Mouse (Mus musculus) CH12.LX (cell line): ENCODE measurements around the gene Ckap4. TPM values are rescaled to one million over a fixed set of nuclear protein-coding genes. Genes with fewer than 3 reads are reported as not detected.

Source experiments
- DNase-seq: peaks from one replicate; pipeline ENCODE4 v3.0.0-alpha.2; 2013; ENCODE audit errors: extremely low read depth
- H3K27ac ChIP-seq: 2 replicates; pipeline ENCODE4 v1.5.1; 2012; ENCODE audit warnings: low read depth, mild to moderate bottlenecking, control low read depth, moderate library complexity; ENCODE audit not compliant: insufficient read depth
- H3K27me3 ChIP-seq: replicated peaks from 2 replicates; pipeline ENCODE3; 2012; ENCODE audit warnings: inconsistent platforms
- H3K36me3 ChIP-seq, 2 experiments: replicated peaks in 1 of 2; 2 replicates each; pipeline versions ENCODE3 to v1.6.1; 2012; ENCODE audit warnings: inconsistent platforms in 1 of 2, low read length in 1 of 2, mild to moderate bottlenecking in 1 of 2, mixed read lengths in 1 of 2, moderate library complexity in 1 of 2; ENCODE audit not compliant: control insufficient read depth in 1 of 2, insufficient read depth in 1 of 2
- H3K4me1 ChIP-seq, 2 experiments: 2 replicates each; pipeline ENCODE4 v1.6.1; 2012; ENCODE audit warnings: inconsistent platforms in 1 of 2, moderate library complexity in 1 of 2; ENCODE audit not compliant: insufficient read depth in 2 of 2, control insufficient read depth in 1 of 2
- H3K4me2 ChIP-seq: 2 replicates; pipeline ENCODE4 v1.6.1; 2012; ENCODE audit warnings: low read depth, mild to moderate bottlenecking, control low read depth; ENCODE audit not compliant: poor library complexity, insufficient read depth, severe bottlenecking
- H3K4me3 ChIP-seq, 3 experiments: fragments of 150-350 bp in 1 of 3; sonication (generic) in 1 of 3; replicated peaks in 1 of 3; 2 replicates each; pipeline versions ENCODE3 to v1.5.1; 2011 to 2012; ENCODE audit warnings: low read depth in 2 of 3, low read length in 2 of 3, mild to moderate bottlenecking in 2 of 3, moderate library complexity in 2 of 3, control low read depth in 1 of 3, improper control_type of control experiment in 1 of 3, inconsistent platforms in 1 of 3, mixed read lengths in 1 of 3; ENCODE audit not compliant: poor library complexity in 1 of 3
- H3K79me2 ChIP-seq: replicated peaks from 2 replicates; pipeline ENCODE4 v1.6.1; 2012; ENCODE audit warnings: mild to moderate bottlenecking, moderate library complexity; ENCODE audit not compliant: control insufficient read depth, poor library complexity, insufficient read depth, severe bottlenecking; ENCODE audit errors: extremely low read depth
- H3K9ac ChIP-seq: 2 replicates; pipeline ENCODE4 v1.6.1; 2012; ENCODE audit warnings: low read depth, mild to moderate bottlenecking, control low read depth, moderate library complexity; ENCODE audit not compliant: insufficient read depth
- H3K9me3 ChIP-seq: replicated peaks from 2 replicates; pipeline ENCODE3; 2012; ENCODE audit warnings: low read length, inconsistent platforms, mixed read lengths
- BHLHE40 ChIP-seq: IDR thresholded peaks from 2 replicates; pipeline ENCODE4 v1.6.1; 2011; ENCODE audit warnings: mild to moderate bottlenecking, low read depth, low read length, improper control_type of control experiment
- CHD2 ChIP-seq: IDR thresholded peaks from 2 replicates; pipeline ENCODE4 v1.6.1; 2011; ENCODE audit warnings: low read length, improper control_type of control experiment
- CTCF ChIP-seq, 2 experiments: IDR thresholded peaks in 1 of 2; conservative IDR thresholded peaks in 1 of 2; 2 replicates each; pipeline ENCODE4 v1.5.1; 2011 to 2012; ENCODE audit warnings: low read depth in 2 of 2, low read length in 2 of 2, improper control_type of control experiment in 1 of 2, inconsistent platforms in 1 of 2, mild to moderate bottlenecking in 1 of 2, moderate library complexity in 1 of 2
- E2F4 ChIP-seq: IDR thresholded peaks from 2 replicates; pipeline ENCODE4 v1.6.1; 2011; ENCODE audit warnings: low read depth, low read length, improper control_type of control experiment; ENCODE audit not compliant: insufficient replicate concordance
- JUND ChIP-seq: conservative IDR thresholded peaks from 2 replicates; pipeline ENCODE4 v1.6.1; 2011; ENCODE audit warnings: low read depth, low read length, improper control_type of control experiment
- MAFK ChIP-seq: IDR thresholded peaks from 2 replicates; pipeline ENCODE4 v1.6.1; 2011; ENCODE audit warnings: low read length, improper control_type of control experiment; ENCODE audit not compliant: insufficient replicate concordance
- MAX ChIP-seq: IDR thresholded peaks from 2 replicates; pipeline ENCODE4 v1.6.1; 2011; ENCODE audit warnings: low read length, improper control_type of control experiment
- MEF2A ChIP-seq: IDR thresholded peaks from 2 replicates; pipeline ENCODE4 v1.6.1; 2014; ENCODE audit warnings: low read depth, mild to moderate bottlenecking, inconsistent platforms, low read length, improper control_type of control experiment, borderline replicate concordance
- MYC ChIP-seq: IDR thresholded peaks from 2 replicates; pipeline ENCODE4 v1.6.1; 2011; ENCODE audit warnings: low read depth, mild to moderate bottlenecking, improper control_type of control experiment, low read length
- NELFE ChIP-seq: IDR thresholded peaks from 2 replicates; pipeline ENCODE4 v1.6.1; 2011; ENCODE audit warnings: low read depth, low read length, improper control_type of control experiment
- NRF1 ChIP-seq: IDR thresholded peaks from 2 replicates; pipeline ENCODE4 v1.6.1; 2014; ENCODE audit warnings: low read depth, mild to moderate bottlenecking, inconsistent platforms, low read length, improper control_type of control experiment, moderate library complexity
- SMC3 ChIP-seq: IDR thresholded peaks from 2 replicates; pipeline ENCODE4 v1.6.1; 2011; ENCODE audit warnings: low read depth, low read length, improper control_type of control experiment
- TCF12 ChIP-seq: IDR thresholded peaks from 2 replicates; pipeline ENCODE4 v1.6.1; 2014; ENCODE audit warnings: low read depth, mild to moderate bottlenecking, inconsistent platforms, low read length, improper control_type of control experiment
- dilution Hi-C: fragments of 300-500 bp; cut with MboI; formaldehyde crosslinking; loops from 2 replicates; pipeline ENCODE4 v1.14.3; 2020; ENCODE audit warnings: low sequenced_read_pairs; ENCODE audit not compliant: extremely low pct_unique_long_range_greater_than_20kb, extremely low pct_ligation_motif_present
- in situ Hi-C: fragments of 300-500 bp; cut with MboI; formaldehyde crosslinking; loops from 3 replicates; pipeline ENCODE4 v1.14.3; 2019; ENCODE audit warnings: low sequenced_read_pairs, low pct_ligation_motif_present, low pct_unique_long_range_greater_than_20kb, mixed read lengths
- polyA plus RNA-seq: library from polyadenylated mRNA; unstranded; fragments of >175 nt; gene quantifications from 2 replicates; pipeline ENCODE4 v1.2.1, GENCODE M21; 2012; ENCODE audit warnings: low read depth; ENCODE audit not compliant: insufficient read length
- total RNA-seq, 2 experiments: library from RNA; depleted of rRNA; stranded (reverse); fragments of 300-350 nt in 1 of 2; fragments of >200 nt in 1 of 2; gene quantifications; 2 replicates each; pipeline ENCODE4 v1.2.3; 2012 to 2014

Ckap4 gene
- total and polyA plus RNA-seq, 3 experiments: 24.4 to 71.2 (median 35.0) TPM

DNA sequence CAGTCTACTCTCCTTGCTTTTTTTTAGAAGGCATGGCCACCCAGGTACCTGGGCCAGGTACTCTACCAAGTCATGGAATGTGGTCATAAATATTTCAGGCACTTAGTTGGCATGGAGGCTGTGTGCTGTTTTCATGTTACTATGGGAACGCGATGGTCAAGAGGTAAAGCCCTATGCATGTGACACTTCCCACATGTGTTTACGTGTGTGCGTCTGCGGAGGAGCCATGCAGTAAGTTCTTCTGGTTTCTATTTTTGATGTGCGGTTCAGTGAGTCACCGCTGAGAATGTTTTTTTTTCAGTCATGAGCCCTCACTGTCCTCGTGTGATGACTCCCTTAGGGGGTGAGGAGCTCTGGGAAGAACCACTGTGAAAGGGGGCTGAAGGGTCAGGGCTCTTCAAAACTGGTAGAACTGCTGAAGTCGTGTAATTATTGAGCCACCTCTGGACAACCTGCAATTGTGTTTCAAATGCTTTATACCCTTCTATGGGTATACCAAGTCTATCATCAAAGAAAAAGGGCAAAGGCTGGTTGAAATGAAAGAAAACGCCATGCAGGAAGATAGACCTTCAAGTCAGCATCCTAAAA, 37.3 kb upstream of the Ckap4 start (continued):
- peak; percentile 74 for TF ChIP-seq JUND
- peak; percentile 98 for TF ChIP-seq MEF2A
- TF ChIP-seq CTCF (conservative IDR thresholded peaks at IDR 0.05 in 1 of 2, IDR thresholded peaks at IDR 0.05 in 1 of 2; ENCODE audit: low read depth in 2 of 2, low read length in 2 of 2): no peak
- no peak for TF ChIP-seq CHD2
- TF ChIP-seq SMC3: no peak
- TF ChIP-seq MAX: peak; percentile 81
- TF ChIP-seq, all 38 proteins: peak for 18

DNA sequence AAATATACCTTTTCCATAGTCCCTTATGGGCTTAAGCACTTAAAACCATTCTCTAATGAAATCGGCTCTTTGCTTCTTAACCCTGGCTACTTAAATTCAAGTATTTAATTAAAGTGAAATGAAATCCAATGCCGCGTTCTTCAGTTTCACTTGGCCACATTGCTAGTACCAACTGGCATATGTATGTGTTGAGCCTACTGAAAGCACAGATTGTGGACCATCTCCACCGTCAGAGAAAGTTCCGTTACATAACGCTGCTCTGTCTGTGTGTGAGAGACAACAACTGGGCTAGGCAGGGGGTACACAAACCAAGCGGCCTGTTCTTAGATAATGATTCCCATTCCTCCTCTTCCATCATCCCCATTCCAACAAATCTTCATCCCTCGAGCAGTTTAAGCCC, 30.6 kb upstream of the Ckap4 start:
- in situ Hi-C loops: no loop called here
- Histone ChIP-seq H3K4me1 (peaks cover 3 to 8% of the 10 kb centered on the region in 2 experiments; a peak in 3 of 4 replicates), H3K79me2 (no peaks in the 10 kb centered on the region), H3K27me3 (no peaks in the 10 kb centered on the region), H3K4me3 (no peak overlapping the region), H3K36me3 (no peaks in the 10 kb centered on the region), H3K27ac (no peak overlapping the region)
- no peak for DNase-seq
- TF ChIP-seq JUND (no peak), NRF1 (no peak), TCF12 (no peak), MAFK (no peak), E2F4 (no peak)
- TF ChIP-seq, all 38 proteins: peak for 0
- Histone ChIP-seq H3K4me2 (no peak overlapping the region), H3K9ac (no peak overlapping the region), H3K9me3 (no peaks in the 10 kb centered on the region)
- dilution Hi-C loops: no loop called here

DNA sequence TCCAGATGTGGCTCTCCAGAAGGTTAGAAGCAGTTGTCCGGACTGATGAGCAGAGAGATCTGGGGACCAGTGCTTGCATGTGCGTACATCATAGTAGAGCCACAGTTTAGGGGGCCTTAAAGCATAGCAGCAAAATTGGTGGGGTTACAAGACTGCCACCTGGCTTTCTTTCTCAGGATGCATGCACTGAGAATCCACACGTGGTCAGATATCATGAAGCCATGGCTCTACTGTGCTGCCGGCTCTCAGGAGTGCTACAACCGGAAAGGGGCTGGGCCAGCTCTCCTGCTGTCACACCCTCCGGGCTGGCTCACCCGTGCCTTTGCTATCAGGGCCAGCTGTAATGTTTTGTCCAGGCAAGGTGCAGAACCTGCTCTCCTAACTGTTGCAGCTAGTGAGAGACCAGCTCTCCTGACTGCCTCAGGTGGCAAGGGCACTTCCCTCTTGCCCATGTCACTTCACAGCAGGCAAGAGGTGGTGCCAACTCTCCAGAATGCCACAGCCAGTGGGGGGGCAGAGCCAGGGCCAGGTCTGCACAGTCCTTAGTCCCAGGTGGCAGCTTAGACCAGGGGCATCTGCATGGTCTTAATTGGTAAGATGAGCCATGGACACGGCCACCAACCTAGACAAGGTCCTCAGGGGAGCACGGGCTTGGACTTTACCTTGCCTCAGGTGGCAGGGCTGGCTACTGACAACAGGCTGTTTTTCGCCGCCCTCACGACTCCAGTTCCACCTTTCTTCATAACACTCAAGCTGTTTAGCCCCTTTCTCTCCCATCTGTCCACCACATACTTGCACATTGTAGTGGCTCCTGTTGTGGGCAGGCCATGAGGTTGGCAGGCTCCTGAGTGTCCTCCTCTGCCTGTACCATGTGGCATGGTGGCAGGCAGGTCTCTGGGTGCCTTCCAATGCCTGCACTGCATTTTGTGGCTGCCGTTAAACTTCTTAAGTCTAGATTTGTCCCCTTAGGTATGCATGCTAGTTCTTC, 29.0 kb upstream of the Ckap4 start:
- dilution Hi-C loops: no loop called here

More for the DNA sequence above, 29.0 kb upstream of the Ckap4 start:
- in situ Hi-C loops: no loop called here
- TF ChIP-seq MAX (peak; percentile 56; the same call in 1 of the 2 replicates), MYC (no peak), BHLHE40 (0 out of 2 replicates have a peak, but pooled peaks have one; percentile 21), NELFE (no peak)
- Histone ChIP-seq H3K4me2 (no peak overlapping the region), H3K4me1 (peaks cover 3 to 8% of the 10 kb centered on the region in 2 experiments; a peak in 3 of 4 replicates), H3K27me3 (no peaks in the 10 kb centered on the region), H3K9ac (no peak overlapping the region), H3K4me3 (no peak overlapping the region), H3K9me3 (peaks cover 9% of the 10 kb centered on the region), H3K36me3 (no peaks in the 10 kb centered on the region), H3K27ac (no peak overlapping the region), H3K79me2 (no peaks in the 10 kb centered on the region)
- no peak for DNase-seq
